Mouse (Mus musculus) embryonic facial prominence, embryonic 12.5 days (tissue): ENCODE measurements around the gene Nrf1. TPM values are rescaled to one million over a fixed set of nuclear protein-coding genes. Genes with fewer than 3 reads are reported as not detected.

Experiments used
- ATAC-seq: fragments of 200-750 bp; cut with Nextera tagmentation; 2 replicates; pipeline ENCODE4 v1.8.0; 2017; ENCODE audit not compliant: insufficient number of reproducible peaks, insufficient read depth, low FRiP score, low TSS enrichment
- H3K27ac ChIP-seq: fragments of 300-500 bp; sonication (generic); 2 replicates; pipeline ENCODE4 v1.5.1; 2016; ENCODE audit warnings: mild to moderate bottlenecking
- H3K27me3 ChIP-seq: fragments of 300-500 bp; sonication (generic); 2 replicates; pipeline ENCODE4 v1.6.1; 2016; ENCODE audit warnings: mild to moderate bottlenecking, moderate library complexity
- H3K36me3 ChIP-seq: fragments of 300-500 bp; sonication (generic); 2 replicates; pipeline ENCODE4 v1.6.1; 2016; ENCODE audit warnings: mild to moderate bottlenecking
- H3K4me1 ChIP-seq: fragments of 300-500 bp; sonication (generic); 2 replicates; pipeline ENCODE4 v1.6.1; 2016
- H3K4me2 ChIP-seq: fragments of 300-500 bp; sonication (generic); replicated peaks from 2 replicates; pipeline ENCODE4 v1.6.1; 2016; ENCODE audit warnings: mild to moderate bottlenecking, moderate library complexity
- H3K4me3 ChIP-seq: fragments of 300-500 bp; sonication (generic); 2 replicates; pipeline ENCODE4 v1.5.1; 2016; ENCODE audit warnings: mild to moderate bottlenecking
- H3K9ac ChIP-seq: fragments of 300-500 bp; sonication (generic); 2 replicates; pipeline ENCODE4 v1.6.1; 2016; ENCODE audit warnings: mild to moderate bottlenecking, moderate library complexity
- H3K9me3 ChIP-seq: fragments of 300-500 bp; sonication (generic); 2 replicates; pipeline ENCODE4 v1.6.1; 2016; ENCODE audit warnings: mild to moderate bottlenecking, moderate library complexity
- whole genome bisulfite sequencing: fragments of 180-500 bp; shearing (Covaris S2); methylation state at CpG from one replicate; pipeline ENCODE4 v1.1.7; 2016; 5-methylcytosine and 5-hydroxymethylcytosine counted together
- polyA plus RNA-seq: library from polyadenylated mRNA; unstranded; fragments of >200 nt; fragmentation: Nextera tagmentation; extraction: Ambion mirVana; gene quantifications from 2 replicates; pipeline ENCODE4 v1.2.1, GENCODE M21; 2016

Gene Nrf1
- polyA plus RNA-seq, 1 experiment from 2014 or later, result 75.1 TPM

GRCm38 (mm10) chr6:30121600-30121999 is 73.8 kb downstream of the Nrf1 start:
- Histone ChIP-seq H3K27me3 (no peaks in the 10 kb centered on the region), H3K9me3 (no peaks in the 10 kb centered on the region), H3K36me3 (peaks cover 74% of the 10 kb centered on the region), H3K4me1 (no peaks in the 10 kb centered on the region), H3K4me3 (no peak overlapping the region), H3K27ac (0 out of 2 replicates have a peak overlapping the region, but pooled peaks have one; percentile 5), H3K4me2 (no peak overlapping the region), H3K9ac (no peak overlapping the region)
- 79% methylated on average over 1 of the region's 1 CpGs for WGBS
- ATAC-seq, result 0 out of 2 replicates have a peak, but pooled peaks have one; percentile 60

- no peak for ATAC-seq
- Histone ChIP-seq H3K27ac (no peak overlapping the region), H3K4me2 (no peak overlapping the region), H3K9ac (no peak overlapping the region), H3K27me3 (no peaks in the 10 kb centered on the region), H3K36me3 (peaks cover 76% of the 10 kb centered on the region), H3K4me1 (no peaks in the 10 kb centered on the region), H3K9me3 (no peaks in the 10 kb centered on the region), H3K4me3 (no peak overlapping the region)
- 77% methylated on average over 1 of the region's 1 CpGs for WGBS
These were observed 75.6 kb downstream of the Nrf1 start for GRCm38 (mm10) chr6:30123391-30123790.

GRCm38 (mm10) chr6:30126060-30126459 is 78.3 kb downstream of the Nrf1 start:
- Histone ChIP-seq H3K27me3 (no peaks in the 10 kb centered on the region), H3K4me1 (no peaks in the 10 kb centered on the region), H3K27ac (no peak overlapping the region), H3K36me3 (peaks cover 62% of the 10 kb centered on the region), H3K4me2 (no peak overlapping the region), H3K4me3 (no peak overlapping the region), H3K9me3 (no peaks in the 10 kb centered on the region), H3K9ac (no peak overlapping the region)
- WGBS, result 89% methylated on average over 7 of the region's 7 CpGs
- ATAC-seq, result no peak

- 89% methylated on average over 9 of the region's 9 CpGs for WGBS
- ATAC-seq, result no peak
- peaks cover 59% of the 10 kb centered on the region for H3K36me3 ChIP-seq
These were observed 79.0 kb downstream of the Nrf1 start for GRCm38 (mm10) chr6:30126766-30127165.

GRCm38 (mm10) chr6:30132399-30132798 is 84.6 kb downstream of the Nrf1 start:
- H3K27me3 ChIP-seq, result no peaks in the 10 kb centered on the region
- no peaks in the 10 kb centered on the region for H3K9me3 ChIP-seq
- H3K9ac ChIP-seq, result no peak overlapping the region
- H3K36me3 ChIP-seq, result peaks cover 51% of the 10 kb centered on the region
- H3K27ac ChIP-seq, result no peak overlapping the region
- no peak overlapping the region for H3K4me3 ChIP-seq
- 92% methylated on average over 3 of the region's 3 CpGs for WGBS
- no peak overlapping the region for H3K4me2 ChIP-seq
- ATAC-seq, result no peak
- peaks cover 18% of the 10 kb centered on the region for H3K4me1 ChIP-seq

More at GRCm38 (mm10) chr6:30126766-30127165, 79.0 kb downstream of the Nrf1 start:
- no peak overlapping the region for H3K4me3 ChIP-seq
- H3K4me1 ChIP-seq, result no peaks in the 10 kb centered on the region
- H3K4me2 ChIP-seq, result no peak overlapping the region
- H3K9me3 ChIP-seq, result no peaks in the 10 kb centered on the region
- no peaks in the 10 kb centered on the region for H3K27me3 ChIP-seq
- H3K9ac ChIP-seq, result no peak overlapping the region
- H3K27ac ChIP-seq, result no peak overlapping the region

- Histone ChIP-seq H3K27ac (no peak overlapping the region), H3K4me1 (peaks cover 18% of the 10 kb centered on the region), H3K27me3 (no peaks in the 10 kb centered on the region), H3K9ac (no peak overlapping the region), H3K4me2 (no peak overlapping the region), H3K4me3 (no peak overlapping the region), H3K9me3 (no peaks in the 10 kb centered on the region), H3K36me3 (peaks cover 57% of the 10 kb centered on the region)
- WGBS, result 35% methylated on average over 3 of the region's 3 CpGs
- no peak for ATAC-seq
These were observed 87.8 kb downstream of the Nrf1 start for GRCm38 (mm10) chr6:30135590-30135989.

GRCm38 (mm10) chr6:30137227-30137626 is 89.4 kb downstream of the Nrf1 start:
- Histone ChIP-seq H3K4me2 (no peak overlapping the region), H3K27ac (no peak overlapping the region), H3K4me1 (peaks cover 18% of the 10 kb centered on the region), H3K9ac (no peak overlapping the region), H3K36me3 (peaks cover 61% of the 10 kb centered on the region), H3K27me3 (no peaks in the 10 kb centered on the region), H3K9me3 (no peaks in the 10 kb centered on the region), H3K4me3 (no peak overlapping the region)
- 29% methylated on average over 2 of the region's 2 CpGs for WGBS
- ATAC-seq, result no peak

GRCm38 (mm10) chr6:30139329-30140045 is 91.7 kb downstream of the Nrf1 start:
- WGBS, result 86% methylated on average over 7 of the region's 7 CpGs
- H3K27me3 ChIP-seq, result no peaks in the 10 kb centered on the region
- no peak overlapping the region for H3K27ac ChIP-seq
- H3K4me3 ChIP-seq, result no peak overlapping the region
- no peak for ATAC-seq
- H3K9me3 ChIP-seq, result no peaks in the 10 kb centered on the region
- H3K36me3 ChIP-seq, result peaks cover 57% of the 10 kb centered on the region
- H3K4me2 ChIP-seq, result no peak overlapping the region
- no peak overlapping the region for H3K9ac ChIP-seq
- peaks cover 18% of the 10 kb centered on the region for H3K4me1 ChIP-seq

GRCm38 (mm10) chr6:30143263-30143662 is 95.5 kb downstream of the Nrf1 start:
- Histone ChIP-seq H3K27ac (no peak overlapping the region), H3K36me3 (peaks cover 54% of the 10 kb centered on the region), H3K9ac (no peak overlapping the region), H3K4me3 (no peak overlapping the region), H3K4me2 (no peak overlapping the region), H3K9me3 (no peaks in the 10 kb centered on the region), H3K27me3 (no peaks in the 10 kb centered on the region), H3K4me1 (no peaks in the 10 kb centered on the region)
- WGBS, result 93% methylated on average over 4 of the region's 4 CpGs
- ATAC-seq, result no peak

- peaks cover 35% of the 10 kb centered on the region for H3K36me3 ChIP-seq
- ATAC-seq, result no peak
- no peak overlapping the region for H3K4me2 ChIP-seq
- no peak overlapping the region for H3K9ac ChIP-seq
- WGBS, result 59% methylated on average over 7 of the region's 7 CpGs
- H3K4me3 ChIP-seq, result no peak overlapping the region
- H3K27me3 ChIP-seq, result no peaks in the 10 kb centered on the region
- no peaks in the 10 kb centered on the region for H3K9me3 ChIP-seq
- H3K4me1 ChIP-seq, result no peaks in the 10 kb centered on the region
- H3K27ac ChIP-seq, result no peak overlapping the region
These were observed 99.3 kb downstream of the Nrf1 start for GRCm38 (mm10) chr6:30147058-30147457.

GRCm38 (mm10) chr6:30147753-30148152 is 100.0 kb downstream of the Nrf1 start:
- Histone ChIP-seq H3K36me3 (peaks cover 37% of the 10 kb centered on the region), H3K9ac (no peak overlapping the region), H3K4me1 (no peaks in the 10 kb centered on the region), H3K27ac (no peak overlapping the region), H3K27me3 (no peaks in the 10 kb centered on the region), H3K4me3 (no peak overlapping the region), H3K9me3 (no peaks in the 10 kb centered on the region), H3K4me2 (no peak overlapping the region)
- 93% methylated on average over 6 of the region's 6 CpGs for WGBS
- ATAC-seq, result no peak

- no peak for ATAC-seq
- H3K4me2 ChIP-seq, result no peak overlapping the region
- H3K4me3 ChIP-seq, result no peak overlapping the region
- no peak overlapping the region for H3K9ac ChIP-seq
- no peak overlapping the region for H3K27ac ChIP-seq
- H3K36me3 ChIP-seq, result peaks cover 40% of the 10 kb centered on the region
- H3K9me3 ChIP-seq, result no peaks in the 10 kb centered on the region
- H3K27me3 ChIP-seq, result no peaks in the 10 kb centered on the region
- H3K4me1 ChIP-seq, result no peaks in the 10 kb centered on the region
- WGBS, result 92% methylated on average over 8 of the region's 8 CpGs
These were observed 102.7 kb downstream of the Nrf1 start for GRCm38 (mm10) chr6:30150471-30150870.
